Mouse (Mus musculus) lung, embryonic 15.5 days (tissue): ENCODE measurements at regions not wholly inside any gene's neighbourhood (a gene's known extent, or its start where the extent isn't known, plus 50 kb on each side); places are given as distances from the start of the nearest gene placed in this dataset.
A peak's percentile ranks its signal among the peaks of the same experiment; 100 is the strongest.

Source experiments
- ATAC-seq: fragments of 200-750 bp; cut with Nextera tagmentation; 2 replicates; pipeline ENCODE4 v1.8.0; 2017; ENCODE audit warnings: moderate number of reproducible peaks, borderline replicate concordance; ENCODE audit not compliant: low FRiP score, low TSS enrichment; ENCODE audit errors: extremely low read depth
- H3K27ac ChIP-seq: fragments of 300-500 bp; sonication (generic); 2 replicates; pipeline ENCODE4 v1.5.1; 2015; ENCODE audit warnings: moderate library complexity, mild to moderate bottlenecking, inconsistent platforms
- H3K27me3 ChIP-seq: fragments of 300-500 bp; sonication (generic); 2 replicates; pipeline ENCODE4 v1.6.1; 2015; ENCODE audit warnings: inconsistent platforms
- H3K36me3 ChIP-seq: fragments of 300-500 bp; sonication (generic); 2 replicates; pipeline ENCODE4 v1.6.1; 2015; ENCODE audit warnings: inconsistent platforms
- H3K4me1 ChIP-seq: fragments of 300-500 bp; sonication (generic); 2 replicates; pipeline ENCODE4 v1.6.1; 2015; ENCODE audit warnings: inconsistent platforms
- H3K4me2 ChIP-seq: fragments of 300-500 bp; sonication (generic); 2 replicates; pipeline ENCODE4 v1.6.1; 2015; ENCODE audit warnings: inconsistent platforms, mild to moderate bottlenecking, moderate library complexity
- H3K4me3 ChIP-seq: fragments of 300-500 bp; sonication (generic); 2 replicates; pipeline ENCODE4 v1.5.1; 2015; ENCODE audit warnings: mild to moderate bottlenecking, inconsistent platforms
- H3K9ac ChIP-seq: fragments of 300-500 bp; sonication (generic); 2 replicates; pipeline ENCODE4 v1.6.1; 2015; ENCODE audit warnings: inconsistent platforms
- H3K9me3 ChIP-seq: fragments of 300-500 bp; sonication (generic); 2 replicates; pipeline ENCODE4 v1.6.1; 2016; ENCODE audit warnings: inconsistent platforms
- WGBS: fragments of 180-500 bp; shearing (Covaris S2); methylation state at CpG from one replicate; pipeline ENCODE4 v1.1.7; 2015; 5-methylcytosine and 5-hydroxymethylcytosine counted together

DNA sequence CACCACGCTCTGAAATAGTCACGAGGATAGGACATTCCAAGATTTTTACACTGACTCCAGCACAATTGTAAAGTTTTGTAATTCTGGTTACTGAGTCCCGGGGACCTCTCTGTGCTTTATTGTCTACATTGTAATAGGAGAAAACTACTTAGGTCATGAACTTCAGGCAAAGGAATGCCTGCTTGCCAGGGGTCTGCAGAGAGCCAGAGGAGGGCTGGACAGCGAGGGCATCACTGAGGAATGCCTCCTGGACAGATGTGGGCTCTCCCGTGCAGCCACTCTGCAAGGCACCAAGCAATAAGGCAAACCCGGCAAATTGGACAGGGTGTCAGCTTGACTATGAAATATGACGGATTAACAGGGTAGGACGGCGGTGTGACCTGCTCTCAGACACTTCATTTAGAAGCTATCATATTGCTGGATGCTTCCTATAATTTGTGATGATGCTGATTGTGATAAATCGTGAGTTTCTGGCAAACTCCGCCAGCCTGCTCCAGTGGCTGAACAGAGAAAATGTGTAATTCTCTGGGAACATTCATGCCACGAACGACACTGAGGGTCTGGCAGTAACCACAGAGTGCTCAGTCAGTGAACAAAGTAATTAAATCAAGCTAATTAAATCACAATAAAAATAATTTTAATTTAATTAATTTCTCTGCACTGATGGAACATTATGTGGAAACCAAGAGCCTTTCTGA, 747.7 kb upstream of the Car8 start:
- WGBS = 32% methylated on average over 13 of the region's 13 CpGs
- no peaks in the 10 kb centered on the region for H3K36me3 ChIP-seq
- ATAC-seq = peak; percentile 34; the same call in 1 of the 2 replicates
- H3K4me2 ChIP-seq = no peak overlapping the region
- no peak overlapping the region for H3K4me3 ChIP-seq
- no peak overlapping the region for H3K27ac ChIP-seq
- peaks cover 33% of the 10 kb centered on the region for H3K4me1 ChIP-seq
- peaks cover 7% of the 10 kb centered on the region; the same call in 1 of the 2 replicates for H3K27me3 ChIP-seq
- H3K9ac ChIP-seq = no peak overlapping the region
- no peaks in the 10 kb centered on the region for H3K9me3 ChIP-seq

DNA sequence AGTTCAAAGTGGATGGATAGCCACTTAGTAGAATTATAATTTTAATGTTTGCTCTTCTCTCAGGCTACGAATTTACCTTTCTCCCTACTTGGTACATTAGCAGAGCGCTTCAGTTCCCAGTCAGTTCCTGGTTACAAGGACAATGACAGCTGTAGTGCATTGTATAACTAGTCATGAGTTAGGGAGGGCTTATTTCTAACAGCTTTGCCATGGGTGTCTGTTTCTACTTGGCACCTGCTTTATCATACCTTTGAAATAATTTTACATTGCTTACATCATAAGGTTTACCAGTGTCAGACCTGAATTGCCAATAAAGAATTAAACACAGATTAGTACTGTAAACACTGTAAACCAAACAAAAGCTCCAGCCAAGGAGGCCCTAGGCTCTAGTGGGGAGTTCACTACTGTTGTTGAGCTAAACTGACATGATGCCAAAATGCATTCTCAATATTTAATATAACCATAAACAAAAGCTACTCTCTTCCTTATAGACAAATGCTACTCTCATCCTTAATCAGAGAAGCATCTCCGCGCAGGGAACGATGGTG, 745.3 kb upstream of the Car8 start:
- Histone ChIP-seq H3K9me3 (no peaks in the 10 kb centered on the region), H3K36me3 (no peaks in the 10 kb centered on the region), H3K9ac (no peak overlapping the region), H3K4me1 (peaks cover 33% of the 10 kb centered on the region), H3K27ac (no peak overlapping the region), H3K4me3 (no peak overlapping the region), H3K27me3 (peaks cover 7% of the 10 kb centered on the region; the same call in 1 of the 2 replicates), H3K4me2 (no peak overlapping the region)
- 38% methylated on average over 5 of the region's 5 CpGs for WGBS
- ATAC-seq = peak; percentile 81; the same call in 1 of the 2 replicates

DNA sequence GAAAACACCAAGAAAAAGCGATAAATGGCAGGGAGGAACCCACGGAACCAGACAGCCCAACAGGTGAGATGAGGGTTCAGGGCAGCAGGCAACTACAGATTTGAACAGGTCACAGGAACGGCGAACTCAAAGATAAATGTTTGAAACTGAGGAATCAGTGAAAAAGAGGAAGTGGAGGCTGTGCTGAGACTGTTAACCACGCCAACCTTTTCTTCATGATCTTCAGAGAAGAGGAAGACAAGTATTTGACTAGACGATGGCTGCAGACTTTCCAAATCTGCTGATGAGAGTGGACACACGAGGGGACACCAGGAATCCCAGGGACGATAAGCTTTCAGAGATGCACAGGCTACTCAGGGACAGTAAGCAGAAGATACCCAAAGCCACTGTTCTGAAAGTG, 740.1 kb upstream of the Car8 start:
- no peak for ATAC-seq
- H3K4me1 ChIP-seq = peaks cover 2% of the 10 kb centered on the region; the same call in 1 of the 2 replicates
- H3K4me2 ChIP-seq = no peak overlapping the region
- no peak overlapping the region for H3K27ac ChIP-seq
- no peak overlapping the region for H3K9ac ChIP-seq
- no peaks in the 10 kb centered on the region for H3K27me3 ChIP-seq
- no peaks in the 10 kb centered on the region for H3K36me3 ChIP-seq
- WGBS = 79% methylated on average over 8 of the region's 8 CpGs
- no peaks in the 10 kb centered on the region for H3K9me3 ChIP-seq
- H3K4me3 ChIP-seq = no peak overlapping the region

DNA sequence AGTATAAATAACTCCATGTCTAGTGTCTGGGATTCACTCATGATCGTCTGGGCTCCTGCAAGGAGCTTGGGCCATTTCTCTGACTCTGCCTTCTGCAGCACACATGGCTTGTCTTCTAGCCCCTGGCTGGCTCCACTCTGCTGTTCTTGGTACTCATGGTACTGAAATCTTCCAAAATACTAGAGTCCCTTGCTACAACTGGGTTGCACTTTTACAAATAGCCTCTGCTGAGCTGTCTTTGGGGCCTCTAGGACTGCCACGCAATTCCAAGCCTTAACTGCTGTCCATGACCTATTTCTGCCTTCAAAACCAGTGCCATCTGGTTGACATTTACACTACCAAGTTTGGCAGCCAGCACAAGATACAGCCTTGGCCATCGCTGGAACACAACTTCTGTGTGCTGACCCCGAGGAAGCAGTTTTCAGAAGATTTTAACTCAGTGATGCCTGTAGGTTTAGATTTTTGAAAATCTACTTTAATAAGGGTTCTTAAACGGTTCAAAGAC, 731.2 kb upstream of the Car8 start:
- Histone ChIP-seq H3K27ac (no peak overlapping the region), H3K4me3 (no peak overlapping the region), H3K9me3 (no peaks in the 10 kb centered on the region), H3K36me3 (no peaks in the 10 kb centered on the region), H3K4me2 (no peak overlapping the region), H3K4me1 (0 out of 2 replicates have a peak, but pooled peaks cover 4% of the 10 kb centered on the region), H3K9ac (no peak overlapping the region), H3K27me3 (no peaks in the 10 kb centered on the region)
- WGBS = 77% methylated on average over 5 of the region's 5 CpGs
- no peak for ATAC-seq

DNA sequence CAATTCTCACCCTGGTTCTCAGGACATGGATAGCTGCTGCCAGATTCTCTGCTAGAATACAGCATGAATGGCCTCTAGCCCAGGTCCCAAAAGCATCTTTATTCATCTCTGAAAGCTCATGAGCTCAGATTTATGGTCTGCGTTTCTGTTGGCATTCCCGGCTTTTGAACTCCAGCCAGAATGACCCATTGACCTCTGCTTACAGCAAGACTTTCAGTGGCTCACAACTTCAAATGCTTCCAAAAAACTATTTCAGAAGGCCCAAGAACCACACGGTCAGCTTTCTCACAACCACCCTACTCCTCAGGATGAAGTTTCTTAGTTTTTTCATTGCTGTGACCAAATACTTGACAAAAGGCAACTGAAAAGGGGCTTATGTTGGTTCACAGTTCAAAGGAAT, 729.9 kb upstream of the Car8 start:
- Histone ChIP-seq H3K27me3 (no peaks in the 10 kb centered on the region), H3K9me3 (no peaks in the 10 kb centered on the region), H3K4me2 (no peak overlapping the region), H3K4me1 (0 out of 2 replicates have a peak, but pooled peaks cover 4% of the 10 kb centered on the region), H3K36me3 (no peaks in the 10 kb centered on the region), H3K27ac (no peak overlapping the region), H3K4me3 (no peak overlapping the region), H3K9ac (no peak overlapping the region)
- 17% methylated on average over 3 of the region's 3 CpGs for WGBS
- no peak for ATAC-seq

DNA sequence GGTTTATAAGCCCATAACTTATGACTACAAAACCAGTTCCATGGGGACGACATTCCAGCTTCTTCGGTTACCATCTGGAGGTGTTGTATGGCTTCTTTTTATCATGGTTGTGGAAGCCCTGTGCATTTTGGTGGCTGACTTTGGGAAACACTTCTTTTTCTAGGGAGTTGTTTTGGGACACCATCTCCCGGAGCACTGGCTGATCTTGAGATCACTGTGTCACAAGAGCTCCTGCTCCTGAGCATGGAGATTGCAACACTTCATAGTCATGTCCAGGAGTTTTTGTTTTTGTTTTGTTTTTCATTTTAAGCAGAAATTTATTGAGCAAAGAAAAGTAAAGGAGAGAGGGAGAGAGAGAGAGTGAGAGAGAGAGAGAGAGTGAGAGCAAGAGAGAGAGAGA, 729.1 kb upstream of the Car8 start:
- Histone ChIP-seq H3K27ac (no peak overlapping the region), H3K4me2 (no peak overlapping the region), H3K4me1 (0 out of 2 replicates have a peak, but pooled peaks cover 4% of the 10 kb centered on the region), H3K9ac (no peak overlapping the region), H3K9me3 (no peaks in the 10 kb centered on the region), H3K36me3 (no peaks in the 10 kb centered on the region), H3K4me3 (no peak overlapping the region), H3K27me3 (no peaks in the 10 kb centered on the region)
- no peak for ATAC-seq
- WGBS = 83% methylated on average over 3 of the region's 3 CpGs

DNA sequence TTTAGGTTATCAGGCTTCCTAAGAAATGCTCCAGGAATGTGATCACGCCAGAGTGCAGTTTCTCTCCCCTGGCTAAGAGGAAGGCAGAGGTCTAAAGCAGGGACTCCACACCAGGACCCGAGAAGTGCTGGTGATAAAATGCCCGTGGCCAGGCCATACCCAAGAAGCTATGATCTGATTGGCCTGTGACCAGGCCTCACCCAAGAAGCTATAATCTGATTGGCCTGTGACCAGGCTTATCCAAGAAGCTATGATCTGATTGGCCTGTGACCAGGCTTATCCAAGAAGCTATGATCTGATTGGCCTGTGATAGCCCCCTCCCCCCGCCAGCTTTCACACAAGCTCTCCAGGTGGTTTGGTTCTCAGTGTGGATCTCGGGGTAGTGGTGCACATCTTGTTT, 726.7 kb upstream of the Car8 start:
- ATAC-seq = no peak
- no peak overlapping the region for H3K4me2 ChIP-seq
- 80% methylated on average over 5 of the region's 5 CpGs for WGBS

DNA sequence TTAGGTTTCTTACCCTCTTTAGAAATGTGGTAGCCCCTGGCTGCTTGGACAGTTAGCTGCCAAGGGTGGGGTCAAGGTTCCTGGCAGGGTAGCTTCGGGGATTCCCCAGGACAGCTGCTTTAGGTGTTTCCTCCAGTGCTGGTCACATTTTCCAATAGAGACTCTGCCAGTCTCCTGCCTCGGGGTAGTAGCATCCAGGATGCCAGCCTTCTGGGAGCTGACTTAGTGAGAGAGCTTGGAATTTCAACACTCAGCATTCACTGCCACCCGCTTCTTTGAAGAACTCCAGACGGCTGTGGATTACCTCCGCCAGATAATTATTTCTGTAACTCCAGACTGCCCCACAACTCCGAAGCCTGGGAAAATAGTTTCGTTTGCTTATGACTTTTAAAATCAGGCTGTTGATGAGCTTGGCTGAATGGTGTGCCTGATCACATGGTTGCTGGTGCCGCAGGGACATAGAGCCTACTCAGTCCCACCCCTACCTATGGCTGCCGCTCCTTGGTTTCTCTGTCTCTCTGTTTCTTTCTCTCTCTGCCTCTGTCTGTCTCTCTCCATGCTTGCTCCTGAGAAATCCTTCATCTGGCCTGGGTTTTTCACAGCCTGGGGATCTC, 724.2 kb upstream of the Car8 start:
- no peaks in the 10 kb centered on the region for H3K9me3 ChIP-seq
- no peaks in the 10 kb centered on the region for H3K27me3 ChIP-seq
- H3K4me1 ChIP-seq = peaks cover 5% of the 10 kb centered on the region; the same call in 1 of the 2 replicates
- no peaks in the 10 kb centered on the region for H3K36me3 ChIP-seq
- no peak overlapping the region for H3K9ac ChIP-seq
- H3K4me3 ChIP-seq = no peak overlapping the region
- no peak overlapping the region for H3K4me2 ChIP-seq
- WGBS = 56% methylated on average over 9 of the region's 9 CpGs
- H3K27ac ChIP-seq = no peak overlapping the region
- no peak for ATAC-seq

More for the DNA sequence above, 726.7 kb upstream of the Car8 start:
- no peak overlapping the region for H3K4me3 ChIP-seq
- H3K9ac ChIP-seq = no peak overlapping the region
- no peaks in the 10 kb centered on the region for H3K9me3 ChIP-seq
- 0 out of 2 replicates have a peak, but pooled peaks cover 4% of the 10 kb centered on the region for H3K4me1 ChIP-seq
- H3K36me3 ChIP-seq = no peaks in the 10 kb centered on the region
- no peak overlapping the region for H3K27ac ChIP-seq
- H3K27me3 ChIP-seq = no peaks in the 10 kb centered on the region

DNA sequence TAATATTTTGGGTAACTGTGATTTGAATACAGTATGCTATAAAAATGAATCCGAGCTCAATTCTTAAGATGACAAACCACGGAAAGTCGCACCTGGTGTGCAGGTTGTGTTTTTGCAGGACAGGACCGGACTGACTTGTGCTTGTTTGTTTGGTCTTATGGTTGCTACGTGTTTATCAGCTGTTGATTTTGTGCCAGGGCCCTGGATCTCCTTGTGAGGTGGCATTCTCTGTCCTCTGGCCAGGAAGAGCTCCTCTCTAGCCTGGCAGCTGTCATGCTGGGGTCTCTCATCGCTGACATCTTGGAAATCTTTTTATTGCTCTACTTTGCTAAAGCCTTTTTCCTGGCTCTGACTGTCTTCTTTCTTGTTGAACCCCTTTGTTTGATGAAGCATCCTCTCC, 723.0 kb upstream of the Car8 start:
- H3K4me1 ChIP-seq = peaks cover 13% of the 10 kb centered on the region; the same call in 1 of the 2 replicates
- no peaks in the 10 kb centered on the region for H3K27me3 ChIP-seq
- H3K27ac ChIP-seq = no peak overlapping the region
- no peak overlapping the region for H3K4me3 ChIP-seq
- H3K4me2 ChIP-seq = no peak overlapping the region
- ATAC-seq = no peak
- WGBS = 73% methylated on average over 6 of the region's 6 CpGs
- no peaks in the 10 kb centered on the region for H3K36me3 ChIP-seq
- no peaks in the 10 kb centered on the region for H3K9me3 ChIP-seq
- no peak overlapping the region for H3K9ac ChIP-seq

DNA sequence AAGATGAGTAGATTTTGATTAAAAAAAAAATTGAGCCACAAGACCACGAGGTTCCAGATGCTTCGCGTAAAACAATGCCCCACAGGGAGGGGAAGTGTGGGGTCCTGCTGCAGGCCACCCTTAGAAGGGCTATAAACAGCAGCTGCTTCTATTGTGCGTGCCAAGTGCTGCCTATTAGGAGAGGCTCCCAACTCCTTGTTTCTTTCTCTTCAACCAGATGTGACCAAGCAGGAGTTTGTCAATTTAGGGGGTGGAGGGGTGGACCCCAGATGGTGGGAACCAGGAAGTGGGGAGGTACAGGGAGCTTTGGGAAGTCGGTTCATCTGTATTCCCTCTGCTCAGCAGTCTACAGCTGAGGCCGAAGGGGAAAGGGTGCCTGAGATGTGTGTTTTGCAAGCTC, 718.9 kb upstream of the Car8 start:
- WGBS = 18% methylated on average over 6 of the region's 6 CpGs
- peak; percentile 46; the same call in 1 of the 2 replicates for ATAC-seq
- Histone ChIP-seq H3K27ac (no peak overlapping the region), H3K4me3 (no peak overlapping the region), H3K9me3 (no peaks in the 10 kb centered on the region), H3K36me3 (no peaks in the 10 kb centered on the region), H3K4me2 (no peak overlapping the region), H3K9ac (no peak overlapping the region), H3K4me1 (peaks cover 35% of the 10 kb centered on the region), H3K27me3 (no peaks in the 10 kb centered on the region)

DNA sequence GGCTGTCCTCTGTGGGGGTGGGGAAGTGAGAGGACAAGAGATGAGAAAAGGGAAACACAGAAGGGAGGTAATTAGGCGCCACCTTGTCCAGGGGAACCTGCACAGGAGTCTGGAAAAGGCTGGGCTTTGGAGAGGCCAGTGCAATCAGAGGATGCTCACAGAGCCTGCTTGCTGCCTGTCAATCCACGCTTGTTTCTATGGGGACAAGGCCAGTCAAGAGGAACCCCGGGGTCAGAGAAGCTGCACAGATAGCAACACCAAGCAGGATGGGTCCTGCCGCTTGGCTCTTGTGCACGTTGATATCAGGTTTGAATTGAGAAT, 718.1 kb upstream of the Car8 start:
- Histone ChIP-seq H3K4me2 (no peak overlapping the region), H3K9ac (no peak overlapping the region), H3K4me3 (no peak overlapping the region), H3K27me3 (no peaks in the 10 kb centered on the region), H3K27ac (no peak overlapping the region), H3K9me3 (no peaks in the 10 kb centered on the region), H3K4me1 (peaks cover 35% of the 10 kb centered on the region), H3K36me3 (no peaks in the 10 kb centered on the region)
- ATAC-seq = no peak
- 72% methylated on average over 5 of the region's 5 CpGs for WGBS

DNA sequence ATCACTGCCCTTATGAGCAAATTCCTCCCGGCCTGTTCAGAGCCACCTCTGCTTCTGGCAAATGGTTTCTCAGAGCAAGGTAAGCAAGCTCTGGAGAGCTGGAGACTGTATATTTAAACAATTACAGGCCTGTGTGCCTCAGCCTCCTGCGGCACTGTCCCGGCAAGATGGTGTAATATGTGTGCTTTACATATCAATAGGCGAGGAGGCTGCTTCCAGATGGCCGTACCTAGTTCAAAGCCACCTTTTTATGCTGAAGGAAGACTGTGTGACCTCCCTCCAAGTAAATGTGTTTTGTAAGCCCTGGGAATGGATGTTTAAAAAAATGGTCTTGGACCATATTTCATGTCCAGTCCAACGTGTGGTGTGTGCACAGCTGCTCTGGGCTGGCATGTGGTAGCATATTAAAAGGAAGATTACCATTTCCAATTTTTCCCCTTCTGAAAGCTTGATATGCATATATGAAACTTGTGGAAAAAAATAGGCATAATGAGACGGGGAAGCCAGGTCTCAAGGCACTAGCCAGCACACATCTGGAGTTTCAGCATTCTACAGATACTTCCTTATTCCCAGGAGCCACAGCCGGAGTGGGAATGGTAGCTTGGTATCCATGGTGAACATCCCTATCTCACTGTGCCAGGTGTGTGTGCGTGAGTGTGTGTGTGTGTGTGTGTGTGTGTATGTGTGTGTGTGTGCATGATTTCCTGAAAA, 717.6 kb upstream of the Car8 start:
- no peak overlapping the region for H3K9ac ChIP-seq
- H3K4me2 ChIP-seq = no peak overlapping the region
- H3K4me1 ChIP-seq = peaks cover 35% of the 10 kb centered on the region
- 57% methylated on average over 9 of the region's 9 CpGs for WGBS
- ATAC-seq = no peak
- H3K27ac ChIP-seq = no peak overlapping the region
- no peak overlapping the region for H3K4me3 ChIP-seq
- H3K27me3 ChIP-seq = no peaks in the 10 kb centered on the region
- no peaks in the 10 kb centered on the region for H3K36me3 ChIP-seq
- H3K9me3 ChIP-seq = no peaks in the 10 kb centered on the region
